Mouse (Mus musculus): ENCODE results near the gene Pdgfb.

Pdgfb gene

DNA sequence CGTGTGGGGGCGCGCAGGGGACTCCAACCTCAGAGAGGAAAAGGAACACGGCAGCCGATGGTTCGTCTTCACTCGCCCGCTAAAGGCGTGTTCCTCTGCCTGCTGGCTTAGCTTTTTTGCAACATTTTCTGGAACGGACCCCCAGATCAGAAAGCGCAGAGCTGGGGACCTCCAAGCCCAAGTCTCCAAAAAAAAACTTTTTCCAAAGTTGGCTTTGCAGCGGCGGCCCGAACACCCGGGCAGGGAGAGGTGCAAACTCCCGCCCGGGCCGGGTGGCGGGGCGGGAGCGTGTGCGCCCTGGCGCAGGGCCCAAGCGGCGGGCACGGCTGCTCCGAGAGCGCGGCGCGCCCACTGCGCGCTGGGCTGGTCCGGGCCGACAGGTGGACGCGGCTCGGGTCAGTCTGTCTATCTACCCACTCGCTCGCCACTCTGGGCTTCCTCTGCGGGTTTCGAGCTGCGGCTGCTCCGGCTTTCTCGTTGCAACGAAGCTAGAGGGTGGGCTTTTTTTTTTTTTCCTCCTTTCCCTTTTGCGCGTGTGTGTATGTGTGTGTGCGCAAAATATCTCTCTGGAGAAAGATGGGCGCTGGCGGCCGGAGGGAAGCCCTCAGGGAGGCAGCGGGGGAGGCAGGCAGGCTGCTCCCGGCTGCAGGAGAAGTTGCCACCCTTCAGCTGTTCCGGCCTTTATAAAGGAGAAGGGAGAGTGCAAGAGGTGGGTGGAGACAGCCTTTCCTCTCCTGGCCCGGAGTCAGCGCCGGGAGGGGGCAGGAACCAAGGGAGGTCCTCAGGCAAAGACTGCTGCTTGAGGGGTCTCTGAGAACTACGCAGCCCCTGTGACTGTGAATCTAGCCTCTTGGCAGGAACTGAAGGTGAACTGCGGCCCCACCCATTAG, at the start of gene Pdgfb:
TSS of gene Pdgfb (minus strand) at position 657 of the 890 bp plus-strand sequence.
- in situ Hi-C loops (cut with MboI, MseI) = no loop called here

DNA sequence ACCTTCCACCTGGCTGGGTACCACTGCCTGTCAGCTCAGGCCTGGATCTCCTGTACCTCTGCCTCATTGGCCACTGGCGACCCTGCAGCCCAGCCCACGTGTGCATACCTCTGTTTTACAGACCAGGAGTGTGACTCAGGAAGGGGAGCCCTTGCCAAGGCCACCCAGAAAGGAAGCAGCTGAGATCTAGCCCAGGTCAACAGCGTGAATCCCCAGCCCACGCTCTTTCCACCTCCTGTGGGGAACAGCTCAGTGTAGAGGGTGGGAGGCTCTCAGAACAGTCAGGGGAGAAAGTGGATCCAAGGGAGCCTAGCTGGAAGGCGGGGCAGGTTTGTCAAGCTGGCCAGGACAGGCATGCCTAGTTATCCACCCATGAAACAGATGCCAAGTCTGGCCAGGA, 48.0 kb upstream of the Pdgfb start:
- in situ Hi-C loops (cut with MboI, MseI) = loop anchor here (5.0 to 25.0 kb wide), 2 partner anchors 41 to 1476 kb away; partner anchors contain the start of gene Cyth4

DNA sequence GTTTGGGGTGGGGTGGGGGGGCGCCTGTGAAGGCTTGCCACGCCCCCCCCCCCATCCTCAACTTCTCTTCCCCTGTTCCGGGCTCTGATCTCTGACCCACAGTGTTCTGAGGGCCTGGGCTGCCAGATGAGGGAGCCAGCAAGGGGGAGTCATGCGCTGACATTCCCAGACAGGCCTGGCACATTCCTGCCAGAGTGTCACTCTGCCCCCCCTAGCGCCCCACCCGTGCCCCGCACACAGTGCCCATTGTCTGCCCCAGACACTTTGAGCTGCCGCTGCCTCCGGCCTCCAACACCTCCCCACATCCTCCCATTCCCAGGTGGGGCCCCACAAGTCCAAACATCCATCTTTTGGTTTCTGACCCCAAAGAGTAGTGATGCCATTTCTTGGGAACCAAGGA, 47.6 kb upstream of the Pdgfb start:
- in situ Hi-C loops (cut with MboI, MseI) = loop anchor here (5.0 to 25.0 kb wide), 2 partner anchors 40 to 1475 kb away; partner anchors contain the start of gene Cyth4

DNA sequence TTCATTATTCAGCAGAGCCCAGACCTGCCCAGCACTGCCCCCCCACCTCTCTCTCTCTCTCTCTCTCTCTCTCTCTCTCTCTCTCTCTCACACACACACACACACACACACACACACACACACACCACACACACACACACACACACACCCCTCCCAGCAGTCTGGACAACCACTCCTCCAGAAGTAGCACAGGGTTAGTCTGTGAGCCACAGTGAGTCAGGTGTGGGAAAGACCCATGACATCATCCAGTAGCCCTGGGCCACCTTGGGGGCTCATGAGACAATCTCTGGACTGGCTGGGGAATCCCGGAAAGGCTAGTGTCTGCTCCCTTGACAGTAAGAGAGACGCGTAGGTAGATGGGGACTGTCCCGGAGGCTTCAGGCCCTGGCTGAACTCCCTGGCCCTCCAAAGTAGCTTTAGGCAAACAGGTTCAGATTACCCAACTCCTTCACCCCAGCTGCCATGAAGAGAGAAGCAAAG, 46.3 kb upstream of the Pdgfb start:
- in situ Hi-C loops (cut with MboI, MseI) = loop anchor here (5.0 to 25.0 kb wide), 2 partner anchors 39 to 1474 kb away; partner anchors contain the start of gene Cyth4

DNA sequence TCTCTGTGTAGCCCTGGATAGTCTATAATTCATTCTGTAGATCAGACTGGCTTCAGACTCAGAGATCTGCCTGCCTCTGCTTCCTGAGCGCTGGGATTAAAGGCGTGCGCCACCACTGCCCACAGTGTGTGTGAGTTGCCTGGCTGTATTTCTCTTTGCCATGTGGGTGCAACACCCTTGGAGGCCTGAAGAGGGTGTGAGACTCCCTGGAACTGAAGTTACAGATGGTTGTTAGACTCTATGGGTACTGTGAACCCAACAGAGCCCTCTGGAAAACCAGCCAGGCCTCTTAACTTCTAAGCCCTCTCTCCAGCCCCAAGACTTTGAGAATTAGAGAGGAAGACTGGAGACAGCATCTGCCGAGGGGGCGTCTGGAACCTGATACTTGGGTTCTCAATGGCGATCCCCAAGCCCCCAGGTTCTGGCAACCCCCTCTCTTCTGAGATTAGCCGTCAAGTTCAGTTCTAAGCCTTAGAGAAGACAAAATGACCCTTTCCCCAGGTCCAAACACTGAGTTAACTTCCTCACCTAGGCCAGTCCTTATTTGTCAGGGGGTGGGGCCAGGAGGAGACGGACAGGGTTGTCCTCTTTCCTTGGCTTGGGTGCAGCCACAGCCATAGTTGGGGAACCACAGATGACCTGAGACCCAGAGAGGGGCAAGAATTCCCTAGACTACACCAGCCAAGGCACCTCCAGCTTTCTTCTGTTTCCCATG, 45.7 kb upstream of the Pdgfb start:
- in situ Hi-C loops (cut with MboI, MseI) = loop anchor here (5.0 to 25.0 kb wide), 2 partner anchors 38 to 1473 kb away; partner anchors contain the start of gene Cyth4

DNA sequence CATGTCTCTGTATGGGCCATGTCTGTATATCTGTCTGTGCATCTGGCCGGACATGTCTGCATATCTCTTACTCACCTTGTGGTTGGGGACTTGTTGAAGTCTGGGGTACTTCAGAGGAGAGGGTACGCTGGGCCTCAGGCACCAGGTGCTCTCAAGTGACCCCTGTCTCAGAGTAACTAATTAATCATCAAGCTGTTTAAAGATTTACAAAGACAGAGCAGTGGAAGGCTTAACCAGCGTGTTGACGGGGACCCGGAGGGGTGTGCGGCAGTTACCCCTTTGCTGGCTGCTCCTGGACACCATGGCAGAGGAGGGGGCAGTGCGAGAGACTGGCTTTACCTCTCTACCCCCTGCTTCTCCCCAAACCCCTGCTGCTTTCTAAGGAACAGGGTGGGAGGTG, 44.8 kb upstream of the Pdgfb start:
- in situ Hi-C loops (cut with MboI, MseI) = loop anchor here (5.0 to 25.0 kb wide), 2 partner anchors 37 to 1472 kb away; partner anchors contain the start of gene Cyth4

DNA sequence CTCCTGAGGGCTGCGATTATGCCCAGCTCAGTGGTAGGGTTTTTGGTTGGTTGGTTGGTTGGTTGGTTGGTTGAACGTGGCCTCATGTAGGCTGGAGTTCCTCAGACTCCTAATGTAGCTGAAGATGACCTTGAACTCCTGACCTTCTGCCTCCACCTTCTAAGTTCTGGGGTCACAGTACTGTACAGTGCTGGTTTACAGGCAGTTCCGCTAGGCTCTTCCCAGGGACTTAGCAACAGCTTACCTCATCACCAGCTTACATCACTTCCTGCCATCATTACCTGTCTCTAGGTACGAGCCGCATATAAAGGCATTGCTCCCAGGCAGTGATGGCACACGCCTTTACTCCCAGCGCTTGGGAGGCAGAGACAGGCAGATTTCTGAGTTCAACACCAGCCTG, 43.4 kb upstream of the Pdgfb start:
- in situ Hi-C loops (cut with MboI, MseI) = loop anchor here (25.0 kb wide), 1 partner anchor 1471 kb away; the partner anchor contains the start of gene Cyth4

DNA sequence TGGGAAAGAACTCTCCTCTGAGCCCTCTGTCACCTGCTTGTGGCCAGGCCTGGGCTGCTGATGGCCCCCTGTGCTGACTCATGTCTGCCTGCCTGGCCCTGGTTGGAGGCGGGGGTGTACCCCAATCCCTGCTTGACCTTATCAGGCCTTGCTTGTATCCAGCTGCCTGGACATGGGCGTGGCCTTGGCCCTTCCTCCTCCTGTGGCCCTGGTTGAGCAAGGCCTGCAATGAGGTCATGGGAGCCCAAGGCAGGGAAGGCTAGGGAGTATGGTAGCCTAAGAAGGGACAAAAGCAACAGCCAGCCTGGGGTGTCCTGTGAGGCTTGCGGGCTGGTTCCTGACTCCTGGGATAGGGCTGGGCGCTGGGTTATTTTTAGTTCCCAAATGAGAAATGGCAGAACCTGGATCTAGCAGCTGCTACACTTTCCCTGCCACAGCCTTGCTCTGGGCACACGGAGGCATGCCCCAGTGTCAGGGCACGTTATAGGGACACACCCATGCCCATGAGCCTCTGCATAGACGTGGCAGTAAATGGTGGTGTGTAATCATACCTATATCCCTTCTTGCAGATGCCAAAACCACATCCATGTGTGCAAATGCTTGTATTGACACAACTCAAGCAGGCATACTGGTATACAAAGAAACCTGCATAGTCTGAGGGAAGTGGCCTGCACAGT, 39.4 kb upstream of the Pdgfb start:
- in situ Hi-C loops (cut with MboI, MseI) = loop anchor here (25.0 kb wide), 1 partner anchor 1467 kb away; the partner anchor contains the start of gene Cyth4

DNA sequence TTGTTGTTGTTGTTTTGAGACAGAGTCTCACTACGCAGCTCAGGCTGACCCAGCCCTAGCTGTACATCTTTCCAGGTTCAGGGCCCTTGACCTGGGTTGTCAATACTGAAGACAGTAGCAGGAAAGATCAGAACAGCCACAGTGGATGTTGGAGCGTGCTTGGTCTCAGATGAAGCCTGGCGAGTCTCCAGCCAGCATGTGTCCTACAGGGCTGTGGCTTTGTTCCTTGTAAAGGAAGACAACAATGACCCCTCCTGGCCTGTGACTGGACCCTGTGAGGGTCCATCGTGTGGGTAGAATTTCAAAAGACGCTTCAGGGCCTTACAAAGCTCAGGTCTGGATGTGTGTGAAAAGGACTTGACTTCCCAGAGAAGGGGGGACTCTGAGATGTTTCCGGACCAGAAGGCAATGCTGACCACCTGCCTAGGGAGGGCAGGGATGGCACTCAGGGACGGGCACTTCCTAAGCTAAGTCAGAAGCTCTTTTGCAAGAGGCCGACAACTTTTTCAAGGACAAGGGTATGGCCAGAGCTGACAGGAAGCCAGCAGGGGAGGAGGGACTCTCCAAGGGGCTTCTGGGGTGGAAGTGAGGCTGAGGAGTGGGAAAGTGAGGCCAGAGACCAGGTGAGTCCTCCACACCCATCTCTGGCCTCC, 38.7 kb upstream of the Pdgfb start:
- in situ Hi-C loops (cut with MboI, MseI) = loop anchor here (25.0 kb wide), 1 partner anchor 1466 kb away; the partner anchor contains the start of gene Cyth4

DNA sequence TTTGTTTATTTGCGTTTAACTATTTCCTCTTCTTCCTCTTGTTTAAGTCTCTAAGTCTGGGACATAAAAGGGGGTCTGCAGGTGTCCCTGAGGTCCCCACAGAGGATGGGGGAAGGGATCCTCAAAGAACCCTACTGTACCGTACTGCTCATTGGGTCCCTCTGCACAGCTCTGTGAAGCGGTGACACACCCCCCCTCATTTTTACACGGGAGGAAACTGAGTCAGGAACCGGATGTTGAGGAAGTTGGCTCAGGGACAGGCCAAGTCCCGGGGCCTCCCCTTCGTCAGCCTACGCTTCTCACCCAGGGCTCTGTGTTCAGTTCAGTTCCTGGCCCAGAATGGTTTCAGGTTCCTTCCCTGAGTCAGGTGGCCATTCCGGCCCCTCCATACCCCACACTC, 37.0 kb upstream of the Pdgfb start:
- in situ Hi-C loops (cut with MboI, MseI) = loop anchor here (25.0 kb wide), 1 partner anchor 1464 kb away; the partner anchor contains the start of gene Cyth4

DNA sequence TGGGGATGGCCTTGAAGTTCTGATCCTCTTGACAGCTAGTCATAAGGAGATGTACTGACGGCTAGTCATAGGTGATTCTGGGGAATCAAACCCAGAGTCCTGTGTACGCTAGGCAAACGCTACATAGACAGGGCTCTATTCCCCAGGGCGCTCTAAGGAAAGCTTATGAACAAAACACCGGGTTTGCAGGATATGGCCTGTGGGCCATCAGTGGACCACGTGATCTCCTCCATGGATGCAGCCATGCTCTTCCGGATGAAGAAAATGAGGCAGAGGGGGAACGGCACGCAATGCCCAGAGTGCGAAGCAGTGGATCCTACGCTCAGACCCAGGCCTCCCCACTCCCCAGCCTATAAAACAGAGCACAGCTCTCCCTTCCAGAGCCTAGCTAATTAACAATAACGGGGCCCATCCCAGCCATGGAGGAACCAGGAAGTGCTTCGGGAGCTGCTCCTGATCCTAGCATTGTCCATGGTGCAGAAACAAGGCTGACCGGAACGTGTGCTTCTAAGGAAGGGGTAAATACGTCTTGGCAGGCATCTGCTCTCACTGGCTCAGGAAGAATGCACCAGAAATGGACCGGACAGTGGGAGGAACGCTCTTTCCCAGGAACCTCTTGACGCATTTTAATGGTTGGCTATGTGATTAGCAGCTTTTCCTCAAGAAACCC, 36.5 kb upstream of the Pdgfb start:
- in situ Hi-C loops (cut with MboI, MseI) = loop anchor here (25.0 kb wide), 1 partner anchor 1464 kb away; the partner anchor contains the start of gene Cyth4

DNA sequence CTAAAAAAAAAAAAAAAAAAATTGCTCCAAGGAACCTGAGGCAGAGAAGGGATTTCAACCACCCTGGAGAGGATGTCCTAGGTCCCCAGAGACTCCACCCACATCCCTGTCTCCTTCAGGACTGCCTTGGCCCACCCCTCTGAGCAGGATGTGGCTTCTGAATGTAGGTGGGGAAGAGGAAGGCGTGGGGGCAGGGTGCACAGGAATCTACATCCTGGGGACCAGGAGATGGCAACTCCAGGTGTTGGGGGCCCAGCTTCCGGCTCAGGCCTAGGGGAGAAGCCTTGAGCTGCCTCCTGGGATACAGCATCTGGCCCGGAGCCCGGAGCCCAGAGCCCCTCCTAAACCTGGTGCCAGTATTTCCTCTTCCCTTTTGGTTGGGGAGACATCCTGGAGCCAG, 35.3 kb upstream of the Pdgfb start:
- in situ Hi-C loops (cut with MboI, MseI) = loop anchor here (25.0 kb wide), 1 partner anchor 1463 kb away; the partner anchor contains the start of gene Cyth4

DNA sequence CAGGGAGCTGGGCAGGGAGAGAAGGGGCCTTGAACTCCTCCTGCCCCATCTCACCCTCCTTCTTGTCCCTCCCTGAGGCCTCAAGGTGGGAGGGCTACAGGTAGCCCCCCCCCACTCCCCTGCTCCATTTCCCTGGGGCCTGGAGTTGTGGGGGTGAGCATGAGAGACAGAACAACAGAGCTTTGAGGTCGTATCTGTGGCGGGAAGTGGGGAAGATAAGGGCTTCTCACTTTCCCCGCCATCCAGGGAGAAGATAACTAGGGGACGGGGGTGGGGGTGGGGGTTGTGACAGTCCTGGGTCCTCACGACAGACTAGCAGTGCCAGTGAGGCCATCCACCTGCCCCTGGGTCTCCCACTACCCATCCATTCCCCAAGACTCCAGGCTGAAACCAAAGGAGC, 33.2 kb upstream of the Pdgfb start:
- in situ Hi-C loops (cut with MboI, MseI) = no loop called here

DNA sequence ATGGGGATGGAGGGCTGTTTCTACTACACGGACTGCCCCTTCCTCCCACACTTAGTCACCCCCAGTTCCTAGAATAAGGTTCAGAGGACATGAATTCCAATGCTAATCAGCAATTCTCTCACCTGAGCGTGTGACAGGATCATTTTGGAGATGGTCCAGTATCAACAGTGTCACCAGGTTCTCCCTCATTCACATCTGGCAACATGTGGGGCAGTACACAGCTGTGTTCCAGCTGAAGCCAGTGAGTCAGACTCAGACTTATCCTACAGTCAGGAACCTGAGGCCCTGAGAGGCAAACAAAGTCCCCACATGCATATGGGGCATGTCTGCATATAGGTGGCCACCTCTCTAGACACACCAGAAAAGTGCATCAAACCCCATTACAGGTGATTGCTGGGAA, 32.5 kb upstream of the Pdgfb start:
- in situ Hi-C loops (cut with MboI, MseI) = no loop called here

DNA sequence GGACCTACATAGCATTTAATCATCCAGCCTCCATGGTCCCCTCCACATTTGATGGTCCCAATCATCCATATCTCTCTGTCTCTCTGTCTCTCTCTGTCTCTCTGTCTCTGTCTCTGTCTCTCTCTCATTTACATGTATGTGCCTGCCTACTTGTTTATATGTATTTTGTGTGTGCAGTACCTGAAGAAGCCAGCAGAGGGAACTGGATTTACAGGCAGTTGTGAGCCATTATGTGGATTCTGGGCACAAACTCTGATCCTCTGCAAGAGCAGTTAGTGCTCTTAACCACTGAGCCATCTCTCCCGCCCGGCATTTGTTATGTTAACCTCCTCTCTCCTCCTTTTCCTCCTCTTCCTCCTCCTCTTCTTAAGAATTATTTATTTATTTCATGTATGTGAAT, 31.0 kb upstream of the Pdgfb start:
- in situ Hi-C loops (cut with MboI, MseI) = no loop called here

DNA sequence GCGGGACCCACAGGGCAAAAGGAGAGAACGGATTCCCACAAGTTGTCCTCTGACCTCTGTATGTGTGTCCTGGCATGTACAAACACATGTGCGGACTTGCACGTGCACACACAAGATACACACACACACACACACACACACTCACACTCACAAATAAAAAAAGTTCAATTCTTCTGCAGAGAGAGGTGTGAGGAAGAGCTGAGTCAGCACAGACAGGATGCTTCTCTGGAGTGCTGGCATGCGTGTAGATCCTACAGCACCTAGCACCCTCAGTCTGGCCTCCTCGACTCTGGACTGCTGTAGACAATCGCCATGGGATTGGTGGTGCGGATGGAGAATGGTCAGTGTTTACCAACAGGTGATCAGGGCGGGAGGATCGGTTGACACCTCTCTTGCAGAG, 29.5 kb upstream of the Pdgfb start:
- in situ Hi-C loops (cut with MboI, MseI) = no loop called here

DNA sequence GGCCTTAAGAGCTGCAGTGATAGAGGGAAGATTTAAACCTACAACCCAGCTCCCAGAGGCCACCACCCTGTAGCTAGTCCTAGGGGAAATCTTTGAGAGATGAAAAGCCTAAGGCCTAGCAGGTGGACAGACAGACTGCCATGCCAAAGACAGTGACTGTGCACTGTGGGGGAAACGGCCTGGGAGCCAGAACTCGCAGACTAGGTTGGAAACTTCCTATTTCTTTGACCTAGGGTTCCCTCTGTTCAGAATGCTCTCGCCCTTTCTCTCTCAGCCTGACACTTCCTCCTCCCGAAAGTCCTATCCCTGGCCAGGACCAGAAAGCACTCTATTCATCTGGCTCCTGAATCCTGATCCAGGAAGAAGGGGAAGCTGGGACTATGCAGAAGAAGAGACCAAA, 27.4 kb upstream of the Pdgfb start:
- in situ Hi-C loops (cut with MboI, MseI) = no loop called here

DNA sequence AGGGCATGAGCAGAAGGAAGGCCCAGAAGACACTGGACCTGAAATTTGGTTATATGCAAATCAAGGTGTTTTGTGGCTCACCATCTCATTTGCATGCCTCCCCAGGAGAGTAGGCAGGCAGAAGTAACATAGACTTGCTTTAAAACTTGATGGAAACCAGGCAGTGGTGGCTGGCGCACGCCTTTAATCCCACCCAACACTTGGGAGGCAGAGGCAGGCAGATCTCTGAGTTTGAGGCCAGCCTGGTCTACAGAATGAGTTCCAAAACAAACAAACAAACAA, 23.3 kb upstream of the Pdgfb start:
- in situ Hi-C loops (cut with MboI, MseI) = no loop called here

DNA sequence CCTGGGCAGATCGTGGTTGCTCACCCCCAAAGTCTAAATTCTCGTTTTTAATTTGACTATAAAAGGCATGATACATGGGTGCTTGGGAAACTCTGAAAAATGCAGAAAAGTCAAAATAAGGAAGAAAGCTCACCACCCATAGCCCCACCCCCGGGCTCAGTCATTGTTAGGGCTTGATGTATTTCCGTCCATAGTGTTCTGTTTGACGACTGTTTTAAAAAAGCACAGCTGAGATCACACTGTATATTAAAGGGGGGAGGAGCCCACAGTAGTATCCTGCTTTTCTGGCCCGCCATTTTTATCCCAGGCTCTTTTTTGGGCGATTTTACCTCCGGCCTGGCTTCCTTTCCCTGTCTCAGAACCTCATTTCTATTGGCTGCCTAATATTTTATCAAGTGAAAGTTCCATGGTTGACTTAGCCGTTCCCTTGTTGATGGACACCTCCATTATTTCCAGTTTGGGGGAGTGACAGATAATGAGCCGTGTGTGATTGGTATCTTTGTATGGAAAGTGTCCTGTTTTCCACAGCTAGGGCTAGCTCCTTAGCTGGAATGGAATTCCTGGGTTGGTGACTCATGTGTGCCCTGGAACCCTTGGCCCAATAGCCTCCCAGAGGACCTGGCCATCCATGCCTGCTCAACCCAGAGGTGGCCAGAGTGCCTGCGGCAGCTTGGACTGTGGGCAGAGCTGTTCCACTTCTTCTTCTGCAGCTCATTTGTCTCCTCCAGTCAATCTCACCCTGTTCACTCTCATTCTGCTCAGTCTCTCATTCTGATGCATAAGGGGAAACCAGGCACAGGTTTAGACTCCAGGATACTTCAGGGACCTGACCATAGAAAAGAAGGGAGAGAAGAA, 22.7 kb upstream of the Pdgfb start:
- in situ Hi-C loops (cut with MboI, MseI) = no loop called here
